16 mouse cellular contexts compared by ENCODE assay signal in the genomic region with DNA sequence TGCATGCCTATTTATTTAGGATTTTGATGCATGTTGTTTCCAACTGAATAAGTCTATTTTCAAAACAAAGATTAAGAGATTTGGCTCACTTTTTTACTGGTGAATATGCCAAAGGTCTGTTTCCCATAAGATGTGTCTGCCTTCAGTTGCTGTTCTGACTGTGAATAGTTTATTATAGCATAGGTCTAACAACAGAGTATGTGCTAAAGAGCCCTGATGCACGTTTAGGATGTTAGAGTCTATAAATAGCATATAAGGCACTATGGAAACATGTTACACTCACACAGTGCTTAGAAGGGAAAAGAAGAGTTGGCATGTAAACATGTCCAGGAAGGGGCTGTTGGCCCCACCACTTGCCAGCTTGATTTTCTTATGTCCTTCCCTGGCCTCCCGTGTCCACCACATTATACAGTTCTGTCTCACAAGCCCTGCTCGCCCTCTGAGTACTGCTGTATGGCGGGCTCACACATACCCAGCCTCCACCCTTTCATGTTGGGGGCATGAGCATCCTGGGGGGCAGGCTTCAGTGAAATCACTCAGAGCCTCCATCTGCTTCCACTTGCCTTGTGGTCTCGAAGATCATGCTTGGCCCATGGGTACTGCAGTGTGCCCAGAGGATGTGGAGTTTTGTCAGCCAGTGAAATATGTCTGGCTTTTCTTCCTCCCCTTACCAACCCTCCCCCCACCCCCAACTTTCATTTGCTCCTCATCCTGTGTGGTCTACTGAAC.
A peak's percentile ranks its signal among the peaks of the same experiment; 100 is the strongest.
DNase-seq lines count a peak whose midpoint lies in the region; ATAC-seq and TF ChIP-seq lines count a peak whose summit lies in the region.
"Had no signal": no experiment of that assay in that cellular context is flagged by ENCODE, and none has a peak within 500 bp of the region (broad histone marks: within the 10 kb centered on the region; RNA-seq: fewer than 3 reads in every experiment).

No protein-coding gene starts in this region.

- H3K4me3 ChIP-seq in kidney, embryonic 15.5 days (replicated peaks), result no peak overlapping the region
- H3K4me3 ChIP-seq in kidney, adult 2 months (ENCODE audit: insufficient read depth, low read depth, low read length), result no peak overlapping the region
- H3K4me3 ChIP-seq: liver, embryonic 12.5 days; neural tube, embryonic 12.5 days had no signal

- WGBS in kidney, embryonic 15.5 days, result 42% methylated on average over 5 of the region's 5 CpGs
- WGBS in kidney, adult 2 months, result 58% methylated on average over 5 of the region's 5 CpGs

- H3K27ac ChIP-seq in kidney, embryonic 15.5 days, result no peak overlapping the region
- H3K27ac ChIP-seq in kidney, adult 2 months (ENCODE audit: insufficient read depth, low read depth, low read length), result no peak overlapping the region
- H3K27ac ChIP-seq: liver, embryonic 12.5 days; neural tube, embryonic 12.5 days had no signal

- H3K4me2 ChIP-seq in kidney, embryonic 15.5 days, result no peak overlapping the region
- H3K4me2 ChIP-seq: liver, embryonic 12.5 days; neural tube, embryonic 12.5 days had no signal

- TF ChIP-seq POLR2A in kidney, adult 2 months (IDR thresholded peaks at IDR 0.05; ENCODE audit: low read depth, low read length), result no peak

- no peaks in the 10 kb centered on the region for H3K9me3 ChIP-seq in kidney, embryonic 15.5 days (replicated peaks)
- H3K9me3 ChIP-seq: G1E; liver, embryonic 12.5 days; neural tube, embryonic 12.5 days had no signal

- no peak overlapping the region for H3K9ac ChIP-seq in kidney, embryonic 15.5 days
- H3K9ac ChIP-seq: liver, embryonic 12.5 days; neural tube, embryonic 12.5 days had no signal

- no peaks in the 10 kb centered on the region for H3K36me3 ChIP-seq in kidney, embryonic 15.5 days
- H3K36me3 ChIP-seq in kidney, adult 2 months (ENCODE audit: control insufficient read depth, insufficient read depth, low read length), result peaks cover 3% of the 10 kb centered on the region; the same call in 1 of the 2 replicates
- H3K36me3 ChIP-seq: liver, embryonic 12.5 days; neural tube, embryonic 12.5 days had no signal

- ATAC-seq in kidney, embryonic 15.5 days (replicated peaks; ENCODE audit: low FRiP score), result peak; percentile 36
- peak; percentile 97 to 98 for ATAC-seq in hematopoietic stem cell, adult 5-6 weeks (replicated peaks in 1 of 2; ENCODE audit: insufficient read depth in 1 of 2, low FRiP score in 2 of 2, low TSS enrichment in 1 of 2, low read depth in 1 of 2, poor library complexity in 2 of 2, severe bottlenecking in 2 of 2)
- no peak for ATAC-seq in granulocyte monocyte progenitor cell, adult 5-6 weeks (replicated peaks; ENCODE audit: poor library complexity, severe bottlenecking)
- ATAC-seq: liver, embryonic 12.5 days had no signal

- DNase-seq in cerebellum, postnatal 10 days, result peak; percentile 58 to 60
- no peak for DNase-seq in cerebellum, adult 18-20 months
- DNase-seq in kidney, adult 2 months, result no peak
- DNase-seq in cerebellum, postnatal 14 days, result peak; percentile 29 to 48
- no peak for DNase-seq in right cerebral cortex, postnatal 36 days (ENCODE audit: low spot score in 2 of 2)
- DNase-seq: heart, adult 18-20 months; heart, postnatal 14 days; kidney, postnatal 14 days; lung, postnatal 36 days; right cerebral cortex, postnatal 14 days had no signal

- peaks cover 11% of the 10 kb centered on the region for H3K4me1 ChIP-seq in kidney, embryonic 15.5 days
- H3K4me1 ChIP-seq in kidney, adult 2 months (ENCODE audit: control insufficient read depth, insufficient read depth, low read length), result no peaks in the 10 kb centered on the region
- H3K4me1 ChIP-seq: liver, embryonic 12.5 days had no signal

- H3K27me3 ChIP-seq in kidney, embryonic 15.5 days, result no peaks in the 10 kb centered on the region
- no peaks in the 10 kb centered on the region for H3K27me3 ChIP-seq in kidney, adult 2 months (replicated peaks; ENCODE audit: control insufficient read depth, insufficient read depth, low read length)
- H3K27me3 ChIP-seq: liver, embryonic 12.5 days; neural tube, embryonic 12.5 days had no signal

- TF ChIP-seq CTCF in kidney, adult 2 months (conservative IDR thresholded peaks at IDR 0.05; ENCODE audit: insufficient read depth, insufficient read length, low read depth, low read length), result no peak

Comparison
In these comparisons a context has a peak if more than half of its experiments do, and no peak if none do; other contexts are left out.
1. DNase-seq: peak in cerebellum, postnatal 10 days (2 of 2) and cerebellum, postnatal 14 days (2 of 2); none in cerebellum, adult 18-20 months (0 of 2), kidney, adult 2 months (single experiment) and right cerebral cortex, postnatal 36 days (0 of 2).